Mouse (Mus musculus) c-Kit-positive CD71-negative TER-119-negative erythroid progenitor cells, embryonic 14.5 days (primary cell): ENCODE results near the gene Olfr311.

Source experiments
- DNase-seq: peaks from one replicate; pipeline ENCODE4 v3.0.0-alpha.2; 2013; ENCODE audit warnings: low read depth

Olfr311 gene

DNA sequence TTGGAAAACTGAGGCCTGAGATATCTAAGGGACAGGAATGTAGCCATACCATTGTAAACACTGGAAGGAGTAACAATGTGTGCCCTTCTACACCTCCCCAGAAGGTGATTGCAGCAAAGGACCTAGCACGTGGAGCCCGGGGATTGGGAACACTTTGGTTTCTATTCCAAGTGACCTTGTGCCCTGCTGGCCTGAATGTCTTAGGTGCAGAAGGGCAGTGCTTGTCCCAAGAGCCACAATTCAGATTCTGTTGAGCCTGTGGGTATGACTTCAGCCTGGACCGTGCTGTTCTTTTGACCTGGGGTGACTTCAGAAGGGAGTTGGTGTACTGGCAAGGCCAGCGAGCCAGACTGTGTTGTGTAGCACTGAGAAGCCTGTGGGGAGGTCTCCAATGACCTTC, 31.9 kb downstream of the Olfr311 start:
- no peak for DNase-seq

DNA sequence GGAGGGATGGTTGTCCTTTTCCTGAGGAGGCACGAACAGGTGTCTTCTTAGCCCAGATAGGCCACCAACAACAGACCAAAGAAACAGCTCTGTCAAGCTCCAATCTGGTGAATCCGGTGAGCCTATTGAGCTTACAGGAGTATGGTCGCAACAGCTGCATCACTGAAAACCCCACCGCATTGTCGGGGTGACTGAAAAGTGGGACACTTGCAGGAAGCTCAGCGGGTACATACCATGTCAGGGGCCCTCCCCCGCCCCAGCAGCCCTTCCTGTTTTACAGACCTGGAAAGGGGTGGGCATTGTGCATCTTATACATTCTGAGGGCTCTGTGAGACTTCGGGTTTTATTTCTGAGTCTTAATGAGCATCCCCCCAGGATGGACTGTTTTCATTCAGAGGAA, 44.7 kb downstream of the Olfr311 start:
- no peak for DNase-seq

DNA sequence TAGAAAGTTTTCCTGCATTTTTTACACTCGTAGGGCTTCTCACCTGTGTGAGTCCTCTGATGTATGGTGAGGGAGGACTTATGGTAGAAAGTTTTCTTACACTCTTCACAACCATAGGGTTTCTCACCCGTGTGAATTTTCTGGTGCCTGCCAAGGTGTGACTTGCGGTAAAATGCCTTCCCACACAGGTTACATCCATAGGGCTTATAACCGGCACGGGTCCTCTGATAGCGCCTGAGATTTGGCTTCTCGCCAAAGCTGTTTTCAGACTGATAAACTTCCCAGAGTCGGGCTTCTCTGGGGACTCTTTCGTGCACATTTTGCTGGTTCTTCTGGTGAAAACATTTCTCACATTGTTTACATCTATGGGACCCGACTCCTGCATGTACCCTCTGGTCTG, 51.5 kb downstream of the Olfr311 start:
- DNase-seq, result no peak
